12 mouse cellular contexts compared by ENCODE assay signal in the genomic region with DNA sequence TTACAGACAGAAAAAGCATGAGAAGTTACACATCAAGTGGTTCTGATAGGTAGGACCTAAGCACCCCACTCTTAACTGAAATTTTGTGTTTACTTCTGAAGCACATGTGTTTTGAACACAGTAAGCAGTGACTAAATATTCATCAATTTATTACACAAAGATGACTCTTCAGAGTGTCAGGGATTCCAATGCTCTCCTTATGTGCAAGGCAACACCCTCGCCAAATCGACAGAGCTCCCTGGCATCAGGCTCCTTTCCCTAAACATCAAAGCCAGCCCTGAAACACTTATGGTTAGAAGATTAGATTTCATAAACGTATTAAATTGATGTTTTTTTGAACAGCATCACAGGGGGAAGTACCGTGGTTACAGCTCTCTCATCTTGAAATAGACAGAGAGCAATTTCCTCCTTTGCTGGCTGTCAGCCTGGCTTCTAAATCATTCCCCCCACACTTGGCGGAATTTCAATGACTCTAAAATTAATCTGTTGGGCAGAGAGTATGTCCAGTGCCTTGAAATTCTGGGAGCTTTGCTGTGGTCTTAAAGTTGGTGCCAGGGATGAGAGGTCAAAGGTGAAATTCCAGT.
DNase-seq lines count a peak whose midpoint lies in the region; ATAC-seq and TF ChIP-seq lines count a peak whose summit lies in the region.
"Had no signal": no experiment of that assay in that cellular context is flagged by ENCODE, and none has a peak within 500 bp of the region (broad histone marks: within the 10 kb centered on the region; RNA-seq: fewer than 3 reads in every experiment).

No protein-coding gene starts in this region.

- no peaks in the 10 kb centered on the region for H3K27me3 ChIP-seq in heart, embryonic 12.5 days (replicated peaks)
- no peaks in the 10 kb centered on the region for H3K27me3 ChIP-seq in lung, embryonic 14.5 days (ENCODE audit: insufficient read depth, low read length)
- H3K27me3 ChIP-seq: heart, embryonic 15.5 days; liver, embryonic 13.5 days; stomach, embryonic 15.5 days had no signal

- no peak for TF ChIP-seq CTCF in lung, embryonic 14.5 days (IDR thresholded peaks at IDR 0.05; ENCODE audit: low read depth)
- no peak for TF ChIP-seq CTCF in brain, embryonic 14.5 days (IDR thresholded peaks at IDR 0.05; ENCODE audit: borderline replicate concordance, extremely low read depth, insufficient read depth, insufficient read length)

- 61% methylated on average over 5 of the region's 5 CpGs for WGBS in heart, embryonic 12.5 days
- 27% methylated on average over 5 of the region's 5 CpGs for WGBS in lung, embryonic 14.5 days

- no peak overlapping the region for H3K27ac ChIP-seq in heart, embryonic 12.5 days (ENCODE audit: poor library complexity, severe bottlenecking)
- H3K27ac ChIP-seq in lung, embryonic 14.5 days (ENCODE audit: low read depth) = no peak overlapping the region
- H3K27ac ChIP-seq: heart, embryonic 15.5 days; liver, embryonic 13.5 days; stomach, embryonic 15.5 days had no signal

- H3K4me1 ChIP-seq in heart, embryonic 12.5 days (replicated peaks) = no peaks in the 10 kb centered on the region
- no peaks in the 10 kb centered on the region for H3K4me1 ChIP-seq in lung, embryonic 14.5 days (ENCODE audit: insufficient read depth)
- H3K4me1 ChIP-seq: liver, embryonic 13.5 days; stomach, embryonic 15.5 days had no signal

- H3K9ac ChIP-seq in heart, embryonic 12.5 days = no peak overlapping the region
- no peak overlapping the region for H3K9ac ChIP-seq in lung, embryonic 14.5 days
- H3K9ac ChIP-seq: heart, embryonic 15.5 days; liver, embryonic 13.5 days; stomach, embryonic 15.5 days had no signal

- no peaks in the 10 kb centered on the region for H3K36me3 ChIP-seq in heart, embryonic 12.5 days
- H3K36me3 ChIP-seq in lung, embryonic 14.5 days (ENCODE audit: insufficient read depth) = no peaks in the 10 kb centered on the region
- H3K36me3 ChIP-seq: heart, embryonic 15.5 days; liver, embryonic 13.5 days; stomach, embryonic 15.5 days had no signal

- H3K4me2 ChIP-seq in heart, embryonic 12.5 days = no peak overlapping the region
- H3K4me2 ChIP-seq in lung, embryonic 14.5 days = no peak overlapping the region
- H3K4me2 ChIP-seq: heart, embryonic 15.5 days; liver, embryonic 13.5 days; stomach, embryonic 15.5 days had no signal

- no peaks in the 10 kb centered on the region; the same call in 1 of the 2 replicates for H3K9me3 ChIP-seq in heart, embryonic 12.5 days (replicated peaks)
- H3K9me3 ChIP-seq in lung, embryonic 14.5 days (ENCODE audit: low read depth, low read length) = no peaks in the 10 kb centered on the region
- H3K9me3 ChIP-seq: heart, embryonic 15.5 days; liver, embryonic 13.5 days; stomach, embryonic 15.5 days had no signal

- no peak for ATAC-seq in heart, embryonic 12.5 days (ENCODE audit: insufficient number of reproducible peaks, low FRiP score)
- no peak; the same call in 1 of the 2 replicates for ATAC-seq in lung, embryonic 14.5 days (ENCODE audit: insufficient read depth)
- no peak for ATAC-seq in megakaryocyte progenitor cell, adult 5-6 weeks (replicated peaks; ENCODE audit: poor library complexity)

- peak; percentile 14 for DNase-seq in heart, postnatal 4 days
- DNase-seq in lung, embryonic 14.5 days = peak; percentile 45
- no peak for DNase-seq in lung, postnatal 4 days
- DNase-seq in Muller cell, postnatal 12 days (ENCODE audit: inconsistent ontology term) = peak; percentile 63
- DNase-seq in brain, embryonic 14.5 days (ENCODE audit: low read depth) = peak; percentile 62
- DNase-seq: adrenal gland, postnatal 25 days; liver, embryonic 13.5 days; lung, postnatal 36 days had no signal

- H3K4me3 ChIP-seq in heart, embryonic 12.5 days = no peak overlapping the region
- H3K4me3 ChIP-seq in lung, embryonic 14.5 days (ENCODE audit: low read depth, low read length) = no peak overlapping the region
- H3K4me3 ChIP-seq: heart, embryonic 15.5 days; liver, embryonic 13.5 days; stomach, embryonic 15.5 days had no signal

- TF ChIP-seq POLR2A in brain, embryonic 14.5 days (IDR thresholded peaks at IDR 0.05; ENCODE audit: borderline replicate concordance, extremely low read depth, insufficient read depth, insufficient read length, poor library complexity, severe bottlenecking) = no peak

Comparison
In these comparisons a context has a peak if more than half of its experiments do, and no peak if none do; other contexts are left out.
1. DNase-seq: peak in heart, postnatal 4 days (single experiment), lung, embryonic 14.5 days (single experiment), Muller cell, postnatal 12 days (single experiment) and brain, embryonic 14.5 days (single experiment); none in lung, postnatal 4 days (0 of 2).